Mouse (Mus musculus) embryonic fibroblast, embryonic 13.5 days (primary cell): ENCODE results near the gene Gm5431.
"Not testable (repeated sequence)": the region's sequence is repeated elsewhere in the genome, so short reads cannot be mapped to it uniquely, and the experiment has no call there.

Source experiments
- CTCF ChIP-seq: IDR thresholded peaks from 2 replicates; pipeline ENCODE4 v1.5.1; 2011; ENCODE audit warnings: mild to moderate bottlenecking, control low read depth, low read length, moderate library complexity, borderline replicate concordance; ENCODE audit not compliant: insufficient read depth
- POLR2A ChIP-seq: IDR thresholded peaks from 2 replicates; pipeline ENCODE4 v1.6.1; 2011; ENCODE audit warnings: low read depth, mild to moderate bottlenecking, control low read depth, low read length, moderate library complexity

DNA sequence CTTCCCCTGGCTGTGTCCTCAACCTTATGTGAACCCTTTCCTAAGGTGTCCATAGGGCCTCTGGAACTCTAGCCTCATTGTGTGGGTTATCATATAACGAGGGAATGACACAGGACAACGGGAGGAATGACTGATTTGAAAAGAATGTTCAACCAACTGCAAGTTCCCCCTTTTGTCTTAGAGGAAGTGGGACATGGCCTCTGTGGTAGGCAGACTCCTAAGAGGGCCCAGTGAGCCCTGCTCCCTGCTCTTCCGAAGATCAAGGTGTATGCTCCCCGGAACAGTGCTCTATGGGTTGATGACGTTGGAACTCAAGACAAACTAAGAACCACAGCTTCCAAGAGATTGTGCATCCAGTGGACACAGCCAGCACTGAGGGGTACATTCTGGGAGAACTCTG, 21.8 kb upstream of the Gm5431 start:
- not testable (repeated sequence) for TF ChIP-seq CTCF, POLR2A
